Mouse (Mus musculus): Measurements from ENCODE around the gene Pcmtd2. TPM values are rescaled to one million over a fixed set of nuclear protein-coding genes. Genes with fewer than 3 reads are reported as not detected.
"Not testable (repeated sequence)": the region's sequence is repeated elsewhere in the genome, so short reads cannot be mapped to it uniquely, and the experiment has no call there.

Pcmtd2 gene
- 6.3 and 9.1 TPM in 2 replicates for polyA plus RNA-seq (2012; rRNA removed)
- polyA plus RNA-seq (2014; fragmentation: Nextera tagmentation; extraction: Ambion mirVana) = 12.5 and 15.4 TPM in 2 replicates

DNA sequence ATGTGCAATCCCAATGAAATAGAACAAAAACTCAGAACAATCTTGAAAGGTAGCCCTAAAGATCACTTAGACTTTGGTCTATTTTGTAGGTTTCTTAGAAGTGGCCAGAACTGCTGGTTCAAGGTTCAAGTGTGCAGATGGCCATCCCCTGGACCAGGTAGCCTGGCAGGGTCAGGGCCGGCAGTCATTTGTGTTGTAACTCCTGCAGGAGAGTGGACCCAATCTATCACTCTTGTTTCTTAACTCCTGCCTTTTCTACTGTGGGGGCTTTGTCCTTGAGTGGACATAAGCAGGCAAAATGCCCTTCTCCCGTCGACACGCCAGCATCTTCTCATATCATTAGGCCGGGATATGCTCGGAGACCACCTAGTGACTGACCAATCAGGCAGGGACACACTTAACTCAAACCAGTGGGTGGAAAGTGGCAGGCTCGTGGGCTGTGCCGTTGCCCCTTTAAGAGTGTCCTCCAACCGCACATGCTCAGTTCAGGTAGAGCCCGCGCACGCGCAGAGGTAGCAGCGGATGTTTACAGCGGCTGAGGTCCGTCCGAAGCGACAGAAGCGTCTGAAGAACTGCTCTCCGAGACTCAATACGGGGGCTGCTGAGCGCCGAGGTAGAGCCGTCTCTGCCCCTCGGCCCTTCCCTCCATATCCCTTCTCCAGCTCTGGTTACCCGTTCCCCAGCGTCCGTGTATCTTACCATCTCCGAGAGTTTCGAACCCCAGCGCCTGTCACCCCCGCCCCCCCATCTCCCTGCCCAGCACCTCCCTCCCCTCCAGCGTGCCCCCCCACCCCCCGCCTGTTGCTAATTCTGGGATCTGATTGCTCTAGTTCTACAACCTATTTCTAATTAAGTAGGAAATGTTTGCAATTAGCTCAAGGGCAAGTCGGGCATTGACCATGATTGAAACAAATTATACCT lies at the start of gene Pcmtd2:
Gene Pcmtd2 (plus strand): TSS at position 483 of the 921 bp plus-strand sequence.
- Histone ChIP-seq H3K9ac (replicated peaks) (peak within 1 kb of the TSS; percentile 92), H3K4me2 (ENCODE audit: low read depth) (peak within 1 kb of the TSS; percentile 82), H3K36me3 (replicated peaks; ENCODE audit: control insufficient read depth, insufficient read depth, low read depth) (no peaks in the 10 kb centered on the region; the same call in 1 of the 2 replicates), H3K27me3 (ENCODE audit: control insufficient read depth, insufficient read depth, low read length) (no peaks in the 10 kb centered on the region), H3K4me1 (replicated peaks; ENCODE audit: control insufficient read depth in 2 of 2, insufficient read depth in 2 of 2, low read length in 1 of 2) (peaks cover 5 to 12% of the 10 kb centered on the region in 2 experiments; a peak in 3 of 4 replicates), H3K4me3 (ENCODE audit: insufficient read depth in 1 of 2, low read depth in 2 of 2, low read length in 2 of 2) (peak within 1 kb of the TSS; percentile 70 to 81), H3K27ac (peak within 1 kb of the TSS; percentile 61), H3K9me3 (ENCODE audit: control insufficient read depth, low read length) (no peaks in the 10 kb centered on the region)
- DNase-seq (ENCODE audit: low read depth in 3 of 3, low spot score in 3 of 3) (peak; percentile 79 to 83 (median 83)), ATAC-seq (ENCODE audit: insufficient read depth) (peak; percentile 98)
- under 1% methylated on average over 35 of the region's 35 CpGs for WGBS (ENCODE audit: insufficient replicate concordance)
- TF ChIP-seq CTCF (IDR thresholded peaks at IDR 0.05; ENCODE audit: low read depth) (no peak), EP300 (IDR thresholded peaks at IDR 0.05; ENCODE audit: low read depth) (no peak)

DNA sequence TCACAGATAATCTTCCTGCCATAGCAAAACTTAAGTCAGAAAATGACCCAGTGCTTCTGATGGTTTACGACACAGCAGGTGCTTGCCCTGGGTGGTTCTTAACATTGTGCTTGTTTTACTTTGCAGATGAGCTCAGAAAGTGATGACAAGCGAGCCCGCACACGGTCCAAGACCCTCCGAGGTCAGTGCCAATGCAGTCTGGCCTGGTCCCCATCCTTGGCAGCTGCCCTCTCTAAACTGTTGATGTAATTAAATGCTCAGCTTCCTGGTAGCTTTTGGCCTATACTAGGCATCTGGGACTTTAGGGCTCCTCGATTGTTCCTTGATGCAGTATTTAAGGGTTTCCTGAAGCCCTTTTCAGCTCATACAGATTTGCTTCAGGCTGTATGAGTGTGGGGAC lies 48.3 kb upstream of the Pcmtd2 start:
- Histone ChIP-seq H3K9me3 (ENCODE audit: control insufficient read depth, low read length) (no peaks in the 10 kb centered on the region), H3K4me3 (ENCODE audit: insufficient read depth in 1 of 2, low read depth in 2 of 2, low read length in 2 of 2) (no peak overlapping the region), H3K27ac (no peak overlapping the region), H3K4me1 (replicated peaks; ENCODE audit: control insufficient read depth in 2 of 2, insufficient read depth in 2 of 2, low read length in 1 of 2) (no peaks in the 10 kb centered on the region), H3K36me3 (replicated peaks; ENCODE audit: control insufficient read depth, insufficient read depth, low read depth) (no peaks in the 10 kb centered on the region), H3K9ac (replicated peaks) (no peak overlapping the region), H3K4me2 (ENCODE audit: low read depth) (no peak overlapping the region), H3K27me3 (ENCODE audit: control insufficient read depth, insufficient read depth, low read length) (no peaks in the 10 kb centered on the region)
- no peak for DNase-seq (ENCODE audit: low read depth in 3 of 3, low spot score in 3 of 3)
- no peak for TF ChIP-seq EP300 (IDR thresholded peaks at IDR 0.05; ENCODE audit: low read depth)
- no peak for TF ChIP-seq CTCF (IDR thresholded peaks at IDR 0.05; ENCODE audit: low read depth)
- WGBS (ENCODE audit: insufficient replicate concordance) = 70% methylated on average over 6 of the region's 6 CpGs
- no peak for ATAC-seq (ENCODE audit: insufficient read depth)

GRCm38 (mm10) chr2:181793186-181793585 lies 44.5 kb upstream of the Pcmtd2 start:
- H3K4me3 ChIP-seq (ENCODE audit: insufficient read depth in 1 of 2, low read depth in 2 of 2, low read length in 2 of 2); H3K4me2 ChIP-seq (ENCODE audit: low read depth); H3K9me3 ChIP-seq (ENCODE audit: control insufficient read depth, low read length); H3K36me3 ChIP-seq (replicated peaks; ENCODE audit: control insufficient read depth, insufficient read depth, low read depth); H3K4me1 ChIP-seq (replicated peaks; ENCODE audit: control insufficient read depth in 2 of 2, insufficient read depth in 2 of 2, low read length in 1 of 2); H3K27me3 ChIP-seq (ENCODE audit: control insufficient read depth, insufficient read depth, low read length); H3K27ac ChIP-seq; H3K9ac ChIP-seq (replicated peaks); DNase-seq (ENCODE audit: low read depth in 3 of 3, low spot score in 3 of 3); ATAC-seq (ENCODE audit: insufficient read depth): not testable (repeated sequence)
- WGBS (ENCODE audit: insufficient replicate concordance) = 70% methylated on average over 8 of the region's 8 CpGs

DNA sequence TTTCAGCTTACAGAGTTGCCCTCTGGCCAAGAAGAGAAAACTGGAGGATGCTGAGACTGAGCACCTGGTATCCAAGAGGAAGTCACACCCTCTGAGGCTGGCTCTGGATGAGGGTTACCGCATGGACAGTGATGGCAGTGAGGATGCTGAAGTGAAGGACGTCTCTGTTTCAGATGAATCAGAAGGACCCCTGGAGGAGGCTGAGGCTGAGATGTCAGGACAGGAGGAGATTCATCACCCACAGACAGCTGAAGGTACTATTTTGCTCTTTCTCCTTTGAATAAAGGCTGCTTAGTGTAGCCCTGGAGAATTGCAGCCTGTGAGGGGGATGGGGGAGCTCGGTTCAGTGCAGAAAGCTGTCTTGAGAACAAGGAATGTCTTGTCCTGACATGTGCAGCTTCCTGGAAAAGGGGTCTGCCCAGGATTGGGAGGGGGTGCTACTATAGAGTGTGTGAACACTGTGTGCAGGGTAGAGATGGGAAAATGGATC lies 42.0 kb upstream of the Pcmtd2 start:
- TF ChIP-seq EP300 (IDR thresholded peaks at IDR 0.05; ENCODE audit: low read depth) = no peak
- TF ChIP-seq CTCF (IDR thresholded peaks at IDR 0.05; ENCODE audit: low read depth) = no peak
- ATAC-seq (ENCODE audit: insufficient read depth) = no peak
- Histone ChIP-seq H3K4me2 (ENCODE audit: low read depth) (no peak overlapping the region), H3K27ac (no peak overlapping the region), H3K4me1 (replicated peaks; ENCODE audit: control insufficient read depth in 2 of 2, insufficient read depth in 2 of 2, low read length in 1 of 2) (no peaks in the 10 kb centered on the region), H3K4me3 (ENCODE audit: insufficient read depth in 1 of 2, low read depth in 2 of 2, low read length in 2 of 2) (no peak overlapping the region), H3K27me3 (ENCODE audit: control insufficient read depth, insufficient read depth, low read length) (no peaks in the 10 kb centered on the region), H3K9me3 (ENCODE audit: control insufficient read depth, low read length) (no peaks in the 10 kb centered on the region), H3K36me3 (replicated peaks; ENCODE audit: control insufficient read depth, insufficient read depth, low read depth) (no peaks in the 10 kb centered on the region), H3K9ac (replicated peaks) (no peak overlapping the region)
- 44% methylated on average over 3 of the region's 3 CpGs for WGBS (ENCODE audit: insufficient replicate concordance)
- no peak for DNase-seq (ENCODE audit: low read depth in 3 of 3, low spot score in 3 of 3)

- Histone ChIP-seq H3K4me3 (ENCODE audit: insufficient read depth in 1 of 2, low read depth in 2 of 2, low read length in 2 of 2) (no peak overlapping the region), H3K27ac (no peak overlapping the region), H3K27me3 (ENCODE audit: control insufficient read depth, insufficient read depth, low read length) (no peaks in the 10 kb centered on the region), H3K4me1 (replicated peaks; ENCODE audit: control insufficient read depth in 2 of 2, insufficient read depth in 2 of 2, low read length in 1 of 2) (no peaks in the 10 kb centered on the region), H3K36me3 (replicated peaks; ENCODE audit: control insufficient read depth, insufficient read depth, low read depth) (no peaks in the 10 kb centered on the region), H3K9me3 (ENCODE audit: control insufficient read depth, low read length) (no peaks in the 10 kb centered on the region), H3K4me2 (ENCODE audit: low read depth) (no peak overlapping the region), H3K9ac (replicated peaks) (no peak overlapping the region)
- DNase-seq (ENCODE audit: low read depth in 3 of 3, low spot score in 3 of 3) = no peak
- no peak for ATAC-seq (ENCODE audit: insufficient read depth)
- 61% methylated on average over 8 of the region's 8 CpGs for WGBS (ENCODE audit: insufficient replicate concordance)
- TF ChIP-seq CTCF (IDR thresholded peaks at IDR 0.05; ENCODE audit: low read depth) (no peak), EP300 (IDR thresholded peaks at IDR 0.05; ENCODE audit: low read depth) (no peak)
Measured at GRCm38 (mm10) chr2:181797672-181798071, 40.0 kb upstream of the Pcmtd2 start.

Measured in liver, embryonic 14.5 days (tissue).